Mouse (Mus musculus): ENCODE measurements around the gene Psmb8.

The Psmb8 gene

DNA sequence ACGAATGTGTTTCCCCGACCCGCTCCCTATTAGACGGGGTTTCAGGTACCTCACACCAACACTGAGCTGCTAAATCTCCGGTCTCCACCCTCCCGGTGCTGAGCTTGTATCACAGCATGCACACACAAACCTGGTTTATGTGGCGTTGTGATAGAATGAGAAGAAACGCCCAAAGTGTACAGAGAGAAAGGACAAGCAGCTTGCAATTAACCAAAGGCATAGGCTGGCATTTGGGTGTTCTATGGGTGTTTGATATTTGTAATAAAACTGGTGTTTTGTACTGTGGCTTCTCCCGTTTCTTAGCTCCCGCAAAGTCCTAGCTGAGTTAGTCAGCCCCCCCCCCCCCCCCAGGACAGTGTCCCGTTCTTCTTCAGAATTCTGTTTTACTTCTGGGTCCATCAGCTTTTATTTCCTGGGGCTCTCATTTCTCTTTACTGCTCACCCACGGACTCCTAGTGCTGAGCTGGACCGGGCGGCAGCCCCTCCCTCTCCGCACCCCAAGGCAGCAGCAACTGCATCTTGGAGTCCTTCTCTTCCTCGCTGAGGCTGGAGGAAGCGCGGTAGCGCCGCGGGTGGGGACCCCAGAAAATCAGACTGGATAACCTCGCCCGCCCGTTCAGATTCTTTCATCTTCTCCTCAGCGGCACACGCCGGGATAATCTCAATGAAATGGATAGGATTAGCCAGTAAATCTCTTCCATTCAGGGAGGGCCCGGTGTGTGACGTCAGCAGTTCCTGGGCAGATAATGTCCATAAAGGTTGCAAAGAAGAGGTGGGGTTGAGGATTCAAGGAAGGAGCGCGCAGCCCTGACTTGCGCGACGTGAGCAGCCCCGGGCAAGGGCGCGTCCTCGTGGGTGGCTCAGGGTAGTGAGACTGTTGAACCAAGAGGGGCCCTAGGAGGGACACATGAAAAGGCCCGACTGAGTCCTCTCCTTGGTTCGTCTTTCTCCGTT is at the start of gene Psmb8:
Gene Psmb8 (plus strand): TSS at position 781 of the 954 bp plus-strand sequence.
- DNase-seq = peak; percentile 91

DNA sequence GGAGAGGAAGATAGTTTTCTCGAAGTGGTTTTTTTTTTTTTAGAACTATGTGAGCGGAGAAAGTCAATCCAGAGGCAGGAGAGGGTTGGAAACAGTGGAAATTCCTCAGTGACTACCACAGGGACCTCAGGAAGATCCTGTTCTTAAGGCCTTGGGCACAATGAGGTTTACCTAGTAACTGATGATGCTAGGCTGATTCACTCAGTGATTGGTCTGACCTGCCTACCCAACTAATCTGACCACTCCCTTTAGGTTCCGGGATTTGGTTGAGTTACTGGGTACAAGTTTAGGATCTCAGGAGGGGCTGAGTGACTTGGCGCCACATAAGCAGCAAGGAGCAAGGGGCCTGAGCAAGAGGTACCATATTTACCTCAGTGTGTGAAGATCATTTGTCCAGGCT is 44.6 kb upstream of the Psmb8 start, which contains the start of gene H2-DMb1:
Gene H2-DMb1 (plus strand): TSS at position 150 of the 400 bp plus-strand sequence.
- peak; percentile 54 for DNase-seq

DNA sequence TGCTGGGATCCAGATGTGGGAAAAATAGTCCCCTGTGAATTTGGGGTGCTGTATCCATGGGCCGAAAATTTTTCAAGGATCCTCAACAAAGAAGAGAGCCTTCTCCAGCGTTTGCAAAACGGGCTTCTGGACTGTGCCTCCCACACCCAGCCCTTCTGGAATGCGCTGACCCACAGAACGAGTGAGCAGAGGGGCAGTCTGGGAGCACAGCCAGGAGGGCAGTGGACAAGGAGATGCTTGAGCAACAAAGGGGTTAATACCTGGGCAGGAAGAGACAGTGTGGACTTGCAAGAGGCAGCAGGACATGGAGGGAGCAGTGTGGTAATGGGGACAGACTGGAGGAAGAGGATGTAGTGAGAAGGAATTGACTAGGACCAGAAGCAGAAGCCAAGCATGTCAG is 42.0 kb upstream of the Psmb8 start:
- no peak for DNase-seq

DNA sequence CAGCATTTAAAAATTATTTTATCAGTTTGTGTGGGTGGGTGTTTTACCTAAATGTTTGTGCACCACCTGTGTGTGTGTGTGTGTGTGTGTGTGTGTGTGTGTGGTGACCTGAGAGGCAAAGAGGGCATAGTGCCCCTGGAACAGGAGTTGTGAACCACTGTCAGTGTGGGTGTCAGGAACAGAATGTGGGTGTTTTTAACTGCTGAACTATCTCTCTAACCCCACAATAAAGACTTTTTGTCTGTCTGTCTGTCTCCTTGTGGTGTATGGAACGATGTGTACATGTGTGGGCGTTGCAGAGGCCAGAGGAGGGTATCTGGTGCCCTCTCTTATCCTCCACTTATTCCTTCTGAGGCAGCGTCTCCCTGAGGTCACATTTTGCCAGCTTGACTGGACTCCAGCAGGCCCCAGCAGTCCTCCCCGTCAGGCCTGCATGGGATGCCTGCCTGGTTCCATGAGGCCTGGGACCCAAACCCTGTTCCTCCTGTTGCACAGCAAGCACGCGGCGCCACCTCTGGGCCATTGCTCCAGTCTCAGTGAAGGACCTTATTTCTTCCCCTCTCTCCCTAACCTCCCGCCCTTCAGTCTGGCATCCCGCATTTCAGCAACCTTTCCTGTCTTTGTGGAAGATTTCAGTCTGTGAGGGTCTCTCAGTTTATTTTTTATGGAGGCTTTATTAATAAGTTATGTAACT is 33.2 kb upstream of the Psmb8 start:
- no peak for DNase-seq

DNA sequence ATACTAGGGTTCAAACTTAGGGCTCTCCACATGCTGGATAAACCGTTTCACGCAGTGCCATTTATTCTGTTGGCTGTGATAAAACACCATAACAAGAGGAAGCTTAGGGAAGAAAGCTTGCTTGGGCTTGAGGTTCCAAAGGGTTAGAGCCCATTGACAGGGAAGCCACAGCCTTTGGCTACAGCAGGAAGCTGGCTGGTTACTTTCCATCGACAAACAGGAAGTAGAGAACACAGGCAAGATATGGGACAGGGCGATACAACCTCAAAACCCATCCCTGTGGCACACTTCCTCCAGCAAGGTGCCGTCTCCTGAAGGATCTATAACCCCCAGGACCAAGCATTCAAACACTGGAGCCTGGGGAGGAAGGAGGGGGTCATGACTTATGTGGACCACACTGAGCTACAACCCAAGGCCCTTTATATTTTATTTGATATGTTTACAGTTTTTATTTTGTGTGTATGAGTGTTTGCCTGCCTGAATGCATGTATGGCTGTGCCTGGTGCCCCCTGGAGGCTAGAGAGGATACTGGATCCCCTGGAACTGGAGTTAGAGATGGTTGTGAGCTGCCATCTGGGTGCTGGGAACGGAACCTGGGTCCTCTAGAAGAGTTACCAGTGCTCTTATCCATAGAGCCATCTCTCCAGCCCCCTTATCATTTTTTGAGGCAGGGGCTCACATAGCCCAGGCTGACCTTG is 32.3 kb upstream of the Psmb8 start:
- DNase-seq = no peak

DNA sequence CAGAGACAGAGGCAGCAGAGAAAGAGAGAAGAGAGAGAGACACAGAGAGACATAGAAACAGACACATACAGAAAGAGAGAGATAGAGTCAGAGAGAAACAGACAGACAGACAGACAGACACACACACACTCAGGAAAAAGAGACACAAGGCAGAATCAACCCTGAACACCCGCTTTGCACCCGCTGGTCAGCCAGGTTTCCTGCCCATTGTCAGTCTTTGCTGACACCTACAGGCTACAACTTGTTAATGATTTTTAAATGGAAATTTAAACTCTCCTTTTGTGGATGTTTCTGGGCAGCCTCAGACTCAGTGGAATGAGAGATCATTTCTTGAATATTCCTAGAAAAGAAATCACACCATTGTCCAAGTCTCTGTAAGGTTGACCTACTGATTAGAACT is 28.2 kb upstream of the Psmb8 start:
- peak; percentile 65 for DNase-seq

DNA sequence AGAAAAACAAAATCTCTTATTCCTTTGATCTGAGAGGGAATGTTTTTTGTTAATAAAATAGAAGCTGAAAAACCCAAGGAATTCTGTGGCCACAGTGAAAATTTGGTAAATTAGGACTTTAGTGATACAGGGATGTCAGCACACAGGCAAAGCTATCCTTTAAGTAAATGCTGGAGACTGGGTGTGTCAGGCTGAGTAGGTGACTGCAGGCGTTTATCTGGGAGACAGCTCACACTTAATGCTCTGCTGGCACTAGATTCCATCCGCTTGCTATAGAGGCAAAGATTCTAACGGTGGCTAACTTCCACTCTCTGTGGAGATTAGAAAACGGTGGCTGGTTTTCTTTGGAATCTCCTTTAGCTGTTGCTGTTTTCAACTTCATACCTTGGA is 27.0 kb upstream of the Psmb8 start:
- no peak for DNase-seq

DNA sequence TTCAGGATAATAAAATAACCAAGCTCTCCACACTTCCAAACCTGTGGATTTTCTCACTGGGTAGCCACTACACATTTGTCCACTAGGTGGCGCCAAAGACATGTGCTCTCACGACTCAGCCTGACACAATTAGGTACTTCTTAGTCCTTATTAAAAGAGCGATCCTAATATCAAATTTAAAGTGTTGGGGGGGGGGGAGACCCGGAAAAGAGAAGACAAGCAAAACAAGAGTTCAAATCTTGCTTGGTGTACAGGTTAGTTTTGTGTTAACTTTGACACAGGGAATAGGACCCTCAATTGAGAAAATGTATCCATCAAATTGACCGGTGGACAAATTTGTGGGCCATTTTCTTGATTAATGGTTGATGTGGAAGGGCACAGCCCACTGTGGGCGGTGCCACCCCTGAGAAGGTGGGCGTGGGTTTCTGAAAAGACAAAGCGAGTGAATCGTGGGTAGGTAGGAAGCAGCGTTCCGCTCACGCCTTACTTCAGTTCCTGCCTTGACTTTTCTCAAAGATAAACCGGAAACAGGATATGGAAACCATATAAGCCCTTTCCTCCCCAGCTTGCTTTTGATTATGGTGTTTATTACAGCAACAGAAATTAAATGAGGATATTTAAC is 26.5 kb upstream of the Psmb8 start:
- peak; percentile 80 for DNase-seq

DNA sequence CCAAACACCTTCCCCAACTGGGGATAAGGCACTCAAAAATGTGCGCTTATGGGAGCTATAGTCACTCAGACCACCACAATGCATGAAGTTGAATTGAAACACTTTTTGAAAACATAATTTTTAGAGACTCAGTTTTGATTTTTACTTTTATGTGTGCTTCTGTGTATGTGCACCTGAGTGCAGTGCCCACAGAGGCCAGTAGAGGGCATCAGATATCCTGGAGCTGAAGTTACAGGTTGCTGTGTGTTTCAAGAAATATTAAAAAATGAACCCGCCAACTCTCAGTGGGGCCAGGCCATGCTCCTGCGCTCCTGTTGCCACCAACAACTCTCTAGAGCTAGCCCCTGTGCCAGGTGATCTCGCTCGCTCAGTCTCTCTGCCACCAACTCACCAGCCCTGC is 25.0 kb upstream of the Psmb8 start:
- DNase-seq = no peak

DNA sequence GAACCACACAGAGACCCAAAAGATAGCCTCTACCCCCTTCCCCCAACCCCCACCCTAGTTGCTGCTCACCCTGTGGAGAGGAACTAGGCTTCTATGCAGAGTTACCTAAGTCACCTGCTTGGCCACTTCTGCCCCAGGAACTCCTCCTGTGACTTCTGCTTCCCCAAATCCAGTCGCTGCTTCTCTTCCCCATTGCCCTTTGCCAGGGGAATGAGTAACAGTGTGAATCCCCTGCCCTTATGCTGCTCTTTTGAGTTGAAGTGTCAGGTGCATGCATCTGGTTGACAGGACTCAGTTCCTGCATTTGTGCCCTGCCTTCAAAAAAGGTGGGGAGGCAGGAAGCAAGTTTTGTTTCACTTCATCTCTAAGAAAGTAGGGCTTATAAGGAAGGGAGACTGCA is 23.4 kb upstream of the Psmb8 start:
- DNase-seq = no peak

DNA sequence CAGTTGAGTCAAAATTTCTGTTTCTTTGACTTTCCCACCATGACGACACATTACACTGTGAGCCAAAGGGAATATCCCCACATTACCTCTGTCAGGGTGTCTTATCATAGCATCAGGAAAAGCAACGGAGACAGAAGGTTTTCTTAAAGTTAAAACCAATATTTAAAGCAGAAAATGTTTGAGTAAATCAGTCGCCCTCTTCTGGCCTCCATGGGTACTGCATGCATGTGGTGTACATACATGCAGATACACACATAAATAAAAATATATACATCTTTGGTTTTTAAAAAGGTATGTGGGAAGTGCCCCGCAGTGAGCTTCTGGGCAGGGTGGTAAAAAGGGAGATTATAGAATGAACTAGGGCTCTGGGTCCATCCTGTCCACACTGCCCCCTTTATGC is 20.3 kb upstream of the Psmb8 start:
- DNase-seq = no peak

DNA sequence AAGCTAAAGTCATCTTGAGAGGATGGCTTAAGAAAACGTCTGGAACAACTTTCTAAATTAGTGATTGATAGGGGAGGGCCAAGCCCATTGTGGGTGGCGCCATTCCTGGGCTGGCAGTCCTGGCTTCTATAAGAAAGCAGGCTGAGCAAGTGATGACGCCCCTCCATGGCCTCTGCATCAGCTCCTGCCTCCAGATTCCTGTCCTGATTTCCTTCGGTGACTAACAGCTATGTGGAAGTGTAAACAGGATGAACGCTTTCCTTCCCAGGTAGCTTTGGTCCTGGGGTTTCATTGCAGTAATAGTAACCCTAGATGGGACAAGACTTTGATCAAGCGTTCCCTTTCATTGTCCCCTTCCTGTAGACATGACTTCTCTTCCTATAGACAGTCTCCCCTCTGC is 18.5 kb upstream of the Psmb8 start:
- no peak for DNase-seq

DNA sequence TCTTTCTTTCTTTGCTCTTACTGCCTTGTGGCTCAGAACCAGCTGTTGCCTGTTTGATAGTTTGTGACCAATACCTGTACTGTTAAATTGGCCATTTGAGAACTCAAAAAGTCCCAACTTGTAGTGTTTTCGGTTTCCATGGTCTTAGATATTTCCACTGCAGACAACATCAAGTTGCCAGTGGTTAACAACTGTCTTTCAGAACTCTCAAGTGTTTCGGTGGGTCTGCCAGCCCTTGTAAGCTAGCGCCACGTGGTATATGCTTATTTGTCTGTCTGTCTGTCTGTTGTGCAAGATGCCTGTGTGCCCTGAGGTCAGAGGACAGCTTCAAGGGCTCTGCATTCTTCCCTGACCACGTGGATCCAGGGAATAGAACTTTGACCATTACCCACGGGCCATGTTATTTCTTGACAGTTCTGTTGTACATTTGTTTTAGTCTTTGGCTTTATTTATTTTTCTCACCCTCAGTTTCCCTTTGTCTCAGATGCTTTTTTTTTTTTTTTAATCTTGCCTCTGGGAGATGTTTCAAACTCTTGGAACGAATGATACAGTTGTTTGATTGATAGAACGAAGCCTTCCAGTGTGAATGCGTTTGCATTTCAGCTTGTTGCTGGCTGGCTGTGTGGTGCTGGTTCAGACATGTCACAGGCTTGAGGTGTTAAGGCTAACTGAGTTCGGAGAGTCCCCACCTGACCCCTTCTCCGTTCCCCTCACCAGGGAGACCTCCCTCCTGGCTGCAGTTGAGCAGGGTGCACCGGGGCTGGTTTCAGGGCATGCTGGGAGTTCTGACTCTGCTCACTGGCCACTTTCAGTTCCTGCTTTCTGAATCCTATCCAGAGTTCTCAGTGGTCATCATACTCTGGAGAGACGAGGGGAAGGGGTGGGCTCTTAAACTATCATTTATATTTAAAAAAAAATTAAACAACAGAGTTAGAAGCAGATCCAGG is 17.3 kb upstream of the Psmb8 start:
- DNase-seq = no peak

DNA sequence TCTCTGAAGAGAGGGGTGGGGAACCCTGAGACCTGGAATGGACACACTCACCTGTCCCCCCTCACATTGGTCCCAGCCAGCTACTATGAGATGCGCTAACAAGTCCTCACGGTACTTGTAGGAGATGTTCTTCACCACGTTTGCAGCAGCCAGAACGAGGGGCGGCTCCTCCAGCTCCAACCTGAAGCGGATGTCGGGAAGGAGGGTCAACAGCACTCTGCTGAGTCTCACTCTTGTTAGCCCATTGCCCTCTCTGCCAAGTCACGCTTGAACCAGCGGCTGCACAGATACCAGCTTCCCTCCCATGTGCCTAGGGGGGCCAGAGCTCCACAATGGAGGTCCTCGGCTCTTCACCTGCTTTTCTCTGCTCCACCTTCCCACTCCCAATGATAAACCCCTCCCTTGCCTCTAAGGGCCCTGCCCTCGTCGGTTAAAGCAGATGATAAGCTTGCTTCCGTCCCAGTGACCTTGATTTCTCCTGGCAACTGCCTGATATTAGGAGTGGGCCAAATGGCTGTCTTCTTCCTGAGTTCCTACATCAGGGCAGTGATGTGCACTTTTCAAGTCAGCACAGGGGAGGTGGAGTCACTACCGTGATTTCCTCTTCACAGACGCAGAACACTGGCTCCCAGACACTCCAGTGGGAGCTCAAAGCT is 13.8 kb upstream of the Psmb8 start:
- no peak for DNase-seq

DNA sequence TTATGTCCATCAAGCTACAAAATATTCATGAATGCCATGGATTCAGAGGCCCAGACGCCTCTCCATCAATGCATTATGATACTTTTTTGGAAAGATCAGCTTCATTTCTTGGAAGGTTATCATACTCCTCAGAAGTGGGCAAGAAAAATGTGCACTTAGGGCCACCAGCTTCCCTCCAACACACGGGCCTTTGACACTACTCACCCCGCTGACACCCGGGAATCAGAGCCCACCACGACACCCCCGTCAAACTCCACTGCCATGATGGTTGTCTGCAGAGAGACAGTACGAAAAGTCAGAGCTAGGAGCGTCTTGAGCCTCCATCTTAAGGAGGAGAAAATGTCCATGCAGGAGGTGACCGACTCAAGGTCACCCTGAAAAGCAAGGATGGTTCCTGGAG is 12.0 kb upstream of the Psmb8 start:
- DNase-seq = no peak

DNA sequence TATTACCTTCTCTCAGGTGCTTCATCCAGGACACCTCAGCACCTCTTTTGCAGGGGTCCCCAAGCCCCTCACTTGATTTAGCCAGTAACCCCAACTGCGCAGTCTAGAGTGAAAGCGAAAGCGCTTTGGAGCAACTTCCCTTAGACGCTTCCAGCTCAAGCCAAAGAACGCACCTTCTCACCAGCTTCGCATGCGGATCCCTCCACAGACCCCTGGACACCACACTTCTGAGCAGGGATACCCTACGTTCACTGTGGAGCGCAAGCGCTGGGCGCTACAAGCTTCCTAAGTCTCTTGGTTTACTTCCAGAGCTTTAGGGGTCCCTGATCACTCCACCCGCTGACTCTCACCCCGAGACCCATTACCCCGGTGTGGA is 10.6 kb upstream of the Psmb8 start:
- DNase-seq = no peak

DNA sequence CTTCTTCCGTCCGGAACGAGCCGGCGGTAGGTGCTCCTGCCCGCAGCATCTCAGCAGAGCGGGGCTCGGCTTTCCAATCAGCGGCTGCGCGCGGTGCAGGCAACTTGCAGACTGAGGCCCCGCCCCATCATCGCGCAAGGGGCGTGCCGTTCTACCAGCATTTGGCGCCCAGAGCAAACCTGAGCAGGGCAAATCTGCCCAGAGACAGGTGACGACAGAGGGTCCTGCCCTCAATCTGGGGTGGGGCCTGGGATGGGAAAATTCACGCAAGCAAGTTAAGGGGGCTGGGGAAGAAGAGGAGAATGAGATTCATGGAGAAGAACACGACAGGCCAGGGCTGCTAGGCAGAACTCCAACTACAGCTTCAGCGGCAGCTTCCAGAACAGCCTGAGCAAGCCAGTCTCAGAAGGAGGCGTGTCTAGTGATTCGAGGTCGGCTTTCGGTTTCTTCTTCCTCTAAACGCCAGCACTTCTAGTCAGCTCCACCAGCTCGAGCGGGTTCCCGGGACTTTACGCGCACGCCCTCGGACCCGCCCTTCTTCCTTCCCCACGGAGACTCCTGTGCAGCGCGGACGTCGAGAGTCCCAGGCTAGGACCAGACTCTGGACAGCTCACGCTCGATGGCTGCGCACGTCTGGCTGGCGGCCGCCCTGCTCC is 10.1 kb upstream of the Psmb8 start, which contains the start of the genes Tap1 and Psmb9:
Gene Tap1 (plus strand): TSS at position 293 of the 656 bp plus-strand sequence.
Gene Psmb9 (minus strand): TSS at position 504 of the 656 bp plus-strand sequence.
- DNase-seq = peak; percentile 92

DNA sequence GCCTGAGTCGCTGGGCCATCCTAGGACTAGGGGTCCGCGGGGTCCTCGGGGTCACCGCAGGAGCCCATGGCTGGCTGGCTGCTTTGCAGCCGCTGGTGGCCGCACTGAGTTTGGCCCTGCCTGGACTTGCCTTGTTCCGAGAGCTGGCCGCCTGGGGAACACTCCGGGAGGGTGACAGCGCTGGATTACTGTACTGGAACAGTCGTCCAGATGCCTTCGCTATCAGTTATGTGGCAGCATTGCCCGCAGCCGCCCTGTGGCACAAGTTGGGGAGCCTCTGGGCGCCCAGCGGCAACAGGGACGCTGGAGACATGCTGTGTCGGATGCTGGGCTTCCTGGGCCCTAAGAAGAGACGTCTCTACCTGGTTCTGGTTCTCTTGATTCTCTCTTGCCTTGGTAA is 9.5 kb upstream of the Psmb8 start:
- no peak for DNase-seq

DNA sequence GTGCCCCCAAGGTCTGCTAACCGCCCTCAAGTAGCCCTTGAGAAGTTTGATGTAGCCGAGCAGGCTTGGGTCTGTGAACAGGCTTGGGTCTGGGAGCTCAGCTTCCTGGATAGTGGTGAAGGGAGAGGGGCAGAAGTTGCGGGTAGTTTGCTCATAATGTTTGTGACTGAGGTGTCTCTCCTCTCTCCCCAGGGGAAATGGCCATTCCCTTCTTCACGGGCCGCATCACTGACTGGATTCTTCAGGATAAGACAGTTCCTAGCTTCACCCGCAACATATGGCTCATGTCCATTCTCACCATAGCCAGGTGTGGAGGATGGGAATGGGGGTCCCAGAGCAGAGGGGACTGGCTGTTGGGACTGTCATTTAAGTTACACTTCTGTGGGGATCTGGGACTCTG is 8.5 kb upstream of the Psmb8 start:
- no peak for DNase-seq

DNA sequence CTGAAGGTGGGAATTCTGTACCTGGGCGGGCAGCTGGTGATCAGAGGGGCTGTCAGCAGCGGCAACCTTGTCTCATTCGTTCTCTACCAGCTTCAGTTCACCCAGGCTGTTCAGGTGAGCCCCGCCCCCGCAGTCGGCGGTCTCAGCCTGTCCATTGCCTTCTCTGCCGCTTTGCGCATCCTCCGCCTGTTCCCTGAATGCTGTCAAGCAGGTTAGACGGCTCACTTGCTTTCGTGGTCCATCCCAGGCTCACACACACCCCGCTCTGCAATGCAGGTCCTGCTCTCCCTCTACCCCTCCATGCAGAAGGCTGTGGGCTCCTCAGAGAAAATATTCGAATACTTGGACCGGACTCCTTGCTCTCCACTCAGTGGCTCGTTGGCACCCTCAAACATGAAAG is 4.7 kb upstream of the Psmb8 start:
- DNase-seq = no peak

DNA sequence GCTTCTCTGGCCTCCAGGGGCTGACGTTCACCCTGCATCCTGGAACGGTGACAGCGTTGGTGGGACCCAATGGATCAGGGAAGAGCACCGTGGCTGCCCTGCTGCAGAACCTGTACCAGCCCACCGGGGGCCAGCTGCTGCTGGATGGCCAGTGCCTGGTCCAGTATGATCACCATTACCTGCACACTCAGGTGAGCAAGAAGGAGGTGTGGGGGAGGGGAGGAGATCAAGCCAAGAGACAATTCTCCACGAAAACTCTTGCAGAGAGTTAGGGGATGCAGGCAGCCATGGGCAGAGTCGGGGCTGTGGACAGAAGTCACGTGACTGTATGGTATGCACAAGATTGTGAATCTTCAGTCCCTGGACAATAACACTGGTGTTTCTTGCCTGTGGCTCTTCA is 4.1 kb upstream of the Psmb8 start:
- DNase-seq = no peak
